ENCODE assay signal across 8 mouse cellular contexts in genomic region chr10:84903307-84903706, GRCm38 (mm10). TPM values are rescaled to one million over a fixed set of nuclear protein-coding genes. Genes with fewer than 3 reads are reported as not detected.
DNase-seq lines count a peak whose midpoint lies in the region; ATAC-seq and TF ChIP-seq lines count a peak whose summit lies in the region.

No protein-coding gene starts in this region.

- H3K4me2 ChIP-seq in heart, embryonic 14.5 days (ENCODE audit: low read length) = peak overlapping the region; percentile 43
- peak overlapping the region; percentile 17 for H3K4me2 ChIP-seq in lung, postnatal 0 days (replicated peaks; ENCODE audit: low read depth, low read length)
- H3K4me2 ChIP-seq in stomach, embryonic 16.5 days (ENCODE audit: low read depth, low read length) = peak overlapping the region; percentile 28; the same call in 1 of the 2 replicates

- 0 out of 2 replicates have a peak overlapping the region, but pooled peaks have one; percentile 13 for H3K9ac ChIP-seq in heart, embryonic 14.5 days (ENCODE audit: low read length)
- no peak overlapping the region for H3K9ac ChIP-seq in lung, postnatal 0 days (replicated peaks; ENCODE audit: low read depth)
- H3K9ac ChIP-seq in stomach, embryonic 16.5 days (ENCODE audit: low read length) = peak overlapping the region; percentile 19; the same call in 1 of the 2 replicates

- H3K9me3 ChIP-seq in heart, embryonic 14.5 days (ENCODE audit: control insufficient read depth, low read length) = no peaks in the 10 kb centered on the region
- H3K9me3 ChIP-seq in lung, postnatal 0 days (ENCODE audit: low read length) = no peaks in the 10 kb centered on the region
- no peaks in the 10 kb centered on the region for H3K9me3 ChIP-seq in stomach, embryonic 16.5 days (replicated peaks; ENCODE audit: control insufficient read depth, low read length)

- H3K4me3 ChIP-seq in layer of hippocampus, adult 2 months = peak overlapping the region; percentile 13; the same call in 1 of the 2 replicates
- H3K4me3 ChIP-seq in brown adipose tissue, adult 24 weeks (ENCODE audit: insufficient read depth, low read depth, low read length) = no peak overlapping the region
- H3K4me3 ChIP-seq in heart, embryonic 14.5 days (ENCODE audit: control insufficient read depth in 1 of 2, insufficient read depth in 1 of 2, low read depth in 1 of 2, low read length in 2 of 2) = no peak overlapping the region
- H3K4me3 ChIP-seq in lung, postnatal 0 days (ENCODE audit: low read depth, low read length) = no peak overlapping the region
- 0 out of 2 replicates have a peak overlapping the region, but pooled peaks have one; percentile 12 for H3K4me3 ChIP-seq in stomach, embryonic 16.5 days (replicated peaks; ENCODE audit: low read length)

- peak in 1 of 2 experiments; percentile 32 for DNase-seq in layer of hippocampus, adult 2 months (ENCODE audit: low spot score in 2 of 2)
- DNase-seq in layer of hippocampus, adult 9-10 months (ENCODE audit: low spot score) = no peak
- peak; percentile 29 for DNase-seq in lung, postnatal 0 days (ENCODE audit: low spot score)
- DNase-seq in yolk sac, embryonic 10.5 days (ENCODE audit: low spot score) = no peak
- no peak for DNase-seq in spleen, adult 18-20 months

- no peak for TF ChIP-seq CTCF in layer of hippocampus, adult 2 months (conservative IDR thresholded peaks at IDR 0.05)
- TF ChIP-seq CTCF in lung, postnatal 0 days (IDR thresholded peaks at IDR 0.05) = no peak

- no peak for TF ChIP-seq EP300 in lung, postnatal 0 days (IDR thresholded peaks at IDR 0.05)

- no peaks in the 10 kb centered on the region for H3K27me3 ChIP-seq in heart, embryonic 14.5 days (ENCODE audit: control insufficient read depth, insufficient read depth, low read length)
- no peaks in the 10 kb centered on the region for H3K27me3 ChIP-seq in lung, postnatal 0 days (replicated peaks; ENCODE audit: insufficient read depth, low read length)
- H3K27me3 ChIP-seq in stomach, embryonic 16.5 days (ENCODE audit: control insufficient read depth, insufficient read depth, low read length) = no peaks in the 10 kb centered on the region

- no peak overlapping the region for H3K27ac ChIP-seq in layer of hippocampus, adult 2 months
- H3K27ac ChIP-seq in brown adipose tissue, adult 24 weeks (replicated peaks; ENCODE audit: low read depth, low read length) = peak overlapping the region; percentile 96; the same call in 1 of the 2 replicates
- no peak overlapping the region for H3K27ac ChIP-seq in heart, embryonic 14.5 days (replicated peaks in 1 of 2; ENCODE audit: control insufficient read depth in 1 of 2, insufficient read depth in 1 of 2, low read depth in 2 of 2, low read length in 2 of 2)
- H3K27ac ChIP-seq in lung, postnatal 0 days (ENCODE audit: low read length) = no peak overlapping the region
- H3K27ac ChIP-seq in stomach, embryonic 16.5 days (ENCODE audit: low read length) = no peak overlapping the region

- WGBS in heart, embryonic 14.5 days = 44% methylated on average over 7 of the region's 7 CpGs
- 25% methylated on average over 7 of the region's 7 CpGs for WGBS in lung, postnatal 0 days
- WGBS in stomach, embryonic 16.5 days = 39% methylated on average over 7 of the region's 7 CpGs

- peaks cover 19% of the 10 kb centered on the region for H3K4me1 ChIP-seq in brown adipose tissue, adult 24 weeks (ENCODE audit: control insufficient read depth, insufficient read depth, insufficient read length, low read length)
- peaks cover 22 to 26% of the 10 kb centered on the region in 2 experiments for H3K4me1 ChIP-seq in heart, embryonic 14.5 days (ENCODE audit: control insufficient read depth in 2 of 2, insufficient read depth in 2 of 2, low read length in 2 of 2)
- H3K4me1 ChIP-seq in lung, postnatal 0 days (ENCODE audit: insufficient read depth, low read depth, low read length) = peaks cover 5% of the 10 kb centered on the region
- peaks cover 5% of the 10 kb centered on the region for H3K4me1 ChIP-seq in stomach, embryonic 16.5 days (ENCODE audit: control insufficient read depth, insufficient read depth, low read length)

- ATAC-seq in heart, embryonic 14.5 days (ENCODE audit: insufficient number of reproducible peaks, insufficient read depth, low FRiP score, low read depth) = no peak
- peak; percentile 41 for ATAC-seq in lung, postnatal 0 days
- peak; percentile 11; the same call in 1 of the 2 replicates for ATAC-seq in stomach, embryonic 16.5 days (ENCODE audit: insufficient read depth, low FRiP score)

- H3K36me3 ChIP-seq in heart, embryonic 14.5 days (ENCODE audit: control insufficient read depth, insufficient read depth, low read length) = no peaks in the 10 kb centered on the region
- no peaks in the 10 kb centered on the region for H3K36me3 ChIP-seq in lung, postnatal 0 days (ENCODE audit: insufficient read depth, low read length)
- no peaks in the 10 kb centered on the region for H3K36me3 ChIP-seq in stomach, embryonic 16.5 days (ENCODE audit: control insufficient read depth, insufficient read depth, low read length)

RNA-seq across cellular contexts. Expression of gene Ric8b, which starts 14.1 kb away (rescaled TPM):
- total RNA-seq in layer of hippocampus, adult 2 months (2021) = 10 to 100 TPM; 40.9 to 42.2 TPM
- polyA plus RNA-seq in brown adipose tissue, adult 24 weeks (2012; ENCODE audit: insufficient read depth, insufficient read length, missing spikeins) = 24.3 and 26.9 TPM in 2 replicates
- polyA plus RNA-seq in heart, embryonic 14.5 days (2014; fragmentation: Nextera tagmentation; extraction: Ambion mirVana) = 14.9 and 17.2 TPM in 2 replicates
- 9.6 and 12.7 TPM in 2 replicates for polyA plus RNA-seq in lung, postnatal 0 days (2015; fragmentation: Nextera tagmentation; extraction: Ambion mirVana)
- 17.6 and 18.2 TPM in 2 replicates for polyA plus RNA-seq in stomach, embryonic 16.5 days (2015; fragmentation: Nextera tagmentation; extraction: Ambion mirVana)

Comparison
In these comparisons a context has a peak if more than half of its experiments do, and no peak if none do; other contexts are left out.
1. H3K4me3 ChIP-seq: peak in layer of hippocampus, adult 2 months (single experiment) and stomach, embryonic 16.5 days (single experiment); none in brown adipose tissue, adult 24 weeks (single experiment), heart, embryonic 14.5 days (0 of 2) and lung, postnatal 0 days (single experiment).
2. Peak in every context shown above with its lines, with median percentiles within 50 percentile points of each other: H3K4me2 ChIP-seq.